Mouse (Mus musculus) regulatory T cell (primary cell): ENCODE data around the gene I830077J02Rik.
"Not testable (repeated sequence)": the region's sequence is repeated elsewhere in the genome, so short reads cannot be mapped to it uniquely, and the experiment has no call there.

Source experiments
- in situ Hi-C: fragments of 300-600 bp; cut with MboI, MseI; formaldehyde crosslinking; loops from one replicate; pipeline ENCODE4 v1.15.1; 2025; ENCODE audit warnings: high pct_unique_total_duplicates

The I830077J02Rik gene

GRCm38 (mm10) chr3:105918355-105918745 lies 14.1 kb downstream of the I830077J02Rik start:
- in situ Hi-C loops: no loop called here

DNA sequence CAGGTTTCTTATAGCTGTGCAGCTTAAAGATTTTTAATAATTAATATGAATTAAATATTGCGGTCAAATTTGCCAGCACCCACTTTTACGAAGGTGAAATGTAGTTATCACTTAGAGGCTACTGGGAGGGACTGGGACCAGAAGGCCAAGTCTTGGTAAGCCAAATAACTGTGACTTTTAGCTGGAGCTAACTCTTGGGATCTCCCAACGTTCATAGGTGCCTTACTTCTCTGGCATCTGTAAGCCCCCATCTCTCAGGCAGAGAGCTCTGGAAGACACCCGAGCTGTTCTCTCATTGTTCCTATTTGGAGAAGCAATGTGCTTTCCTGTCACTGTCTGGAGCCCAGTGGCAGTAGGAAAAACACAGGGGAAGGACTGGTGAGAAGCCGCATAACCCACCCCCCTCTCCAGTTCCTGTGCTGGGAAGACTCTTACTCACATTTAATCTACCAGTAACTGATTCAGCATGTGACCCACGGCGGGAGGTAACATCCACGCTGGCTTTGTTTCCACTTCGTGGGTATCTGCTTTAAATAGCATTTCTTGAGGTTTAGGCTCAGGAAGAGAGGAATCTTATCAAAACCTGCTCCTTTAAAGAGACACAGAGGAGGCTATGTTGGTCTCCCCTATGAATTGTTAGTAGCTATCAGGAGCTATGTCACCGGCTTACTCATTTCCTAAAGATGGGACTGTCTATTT lies 14.7 kb downstream of the I830077J02Rik start:
- in situ Hi-C loops: no loop called here

GRCm38 (mm10) chr3:105916455-105916854 lies 16.0 kb downstream of the I830077J02Rik start:
- in situ Hi-C loops: not testable (repeated sequence)

DNA sequence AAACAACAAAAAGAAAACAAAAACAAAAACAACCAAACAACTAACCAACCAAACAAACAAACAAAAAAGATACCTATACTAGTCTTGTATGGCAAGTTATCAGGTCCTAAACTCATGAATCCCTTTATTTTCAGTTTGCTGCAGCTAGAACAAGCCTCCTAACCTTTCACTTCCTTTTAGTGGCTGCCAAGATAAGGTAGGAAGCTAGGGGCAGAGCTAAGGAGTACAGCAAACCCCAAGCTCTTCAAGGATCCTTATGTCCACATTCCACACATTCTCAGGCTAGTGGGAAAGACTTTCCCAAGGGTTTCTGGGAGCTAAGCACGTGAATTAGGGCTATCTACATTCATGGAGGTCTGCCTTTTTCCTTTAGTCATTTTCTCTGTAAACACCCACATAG lies 17.2 kb downstream of the I830077J02Rik start:
- in situ Hi-C loops: no loop called here

- in situ Hi-C loops: no loop called here
Observed at GRCm38 (mm10) chr3:105913839-105914681, 18.4 kb downstream of the I830077J02Rik start.

DNA sequence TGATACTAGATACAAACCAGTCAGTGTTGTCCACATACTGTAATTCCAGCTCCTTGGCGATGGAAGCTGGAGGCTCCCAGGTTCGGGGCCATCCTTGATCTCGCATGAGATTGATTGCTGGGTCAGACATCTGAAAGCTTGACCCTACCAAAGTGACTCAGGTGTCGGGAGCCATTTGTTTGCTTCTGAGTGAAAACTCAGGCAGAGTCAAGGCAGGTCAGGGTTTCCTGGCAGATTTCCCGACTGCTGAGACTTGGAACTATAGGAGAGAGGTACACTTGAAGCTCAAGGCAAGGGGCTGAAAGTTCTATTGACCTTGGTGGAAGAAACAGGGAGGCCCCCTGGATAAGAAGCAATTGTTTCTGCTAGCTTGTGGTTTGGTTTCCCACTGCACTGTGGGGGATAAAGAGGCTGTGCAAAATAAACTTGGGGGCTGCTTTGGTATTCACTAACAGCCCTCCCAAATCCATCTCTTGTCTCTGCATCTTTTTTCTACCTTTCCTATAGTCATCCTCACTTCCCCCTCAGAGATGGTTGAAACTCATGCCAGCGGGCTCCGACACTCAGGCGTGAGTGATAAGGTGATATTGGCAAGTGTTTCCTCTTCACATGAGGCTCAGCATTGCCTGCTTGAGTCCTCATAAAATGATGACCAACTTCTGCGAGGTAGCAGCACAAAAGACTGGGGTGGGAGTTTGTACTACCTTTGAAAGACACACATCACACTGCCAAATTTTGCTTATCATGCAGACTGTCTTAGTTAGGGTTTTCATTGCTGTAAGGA lies 20.2 kb downstream of the I830077J02Rik start:
- in situ Hi-C loops: no loop called here

GRCm38 (mm10) chr3:105910519-105911190 lies 21.8 kb downstream of the I830077J02Rik start:
- in situ Hi-C loops: no loop called here

DNA sequence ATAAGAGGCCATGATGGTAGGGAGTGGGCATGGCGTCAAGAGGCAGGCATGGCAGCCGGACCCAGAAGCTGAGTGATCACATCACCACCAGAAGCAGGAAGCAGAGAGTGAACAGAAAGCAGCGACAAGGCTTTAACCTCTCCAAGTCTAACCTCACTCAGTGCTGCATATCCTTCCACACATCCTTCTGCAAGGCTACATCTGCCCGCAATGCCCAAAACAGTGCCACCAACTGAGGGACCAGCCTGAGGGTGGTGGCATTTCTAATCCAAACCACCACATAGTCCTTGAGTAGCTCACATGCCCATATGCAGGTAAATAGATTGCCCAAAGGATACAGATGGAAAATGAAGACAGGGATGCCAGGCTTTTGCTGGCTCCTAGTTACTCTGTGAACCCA lies 23.5 kb downstream of the I830077J02Rik start:
- in situ Hi-C loops: no loop called here

GRCm38 (mm10) chr3:105907956-105908655 lies 24.4 kb downstream of the I830077J02Rik start:
- in situ Hi-C loops: no loop called here

GRCm38 (mm10) chr3:105904721-105905120 lies 27.7 kb downstream of the I830077J02Rik start:
- in situ Hi-C loops: no loop called here

GRCm38 (mm10) chr3:105904213-105904612 lies 28.3 kb downstream of the I830077J02Rik start:
- in situ Hi-C loops: no loop called here

- in situ Hi-C loops: no loop called here
Observed at GRCm38 (mm10) chr3:105901468-105901867, 31.0 kb downstream of the I830077J02Rik start.

- in situ Hi-C loops: no loop called here
Observed at GRCm38 (mm10) chr3:105900716-105901115, 31.7 kb downstream of the I830077J02Rik start.

GRCm38 (mm10) chr3:105900266-105900665 lies 32.2 kb downstream of the I830077J02Rik start:
- in situ Hi-C loops: no loop called here

- in situ Hi-C loops: loop anchor here (5.0 kb wide), 3 partner anchors 82 to 212 kb away; partner anchors contain the start of gene Ddx20
Observed at GRCm38 (mm10) chr3:105899394-105900147, 32.9 kb downstream of the I830077J02Rik start.

GRCm38 (mm10) chr3:105898861-105899260 lies 33.6 kb downstream of the I830077J02Rik start:
- in situ Hi-C loops: loop anchor here (5.0 kb wide), 3 partner anchors 82 to 212 kb away; partner anchors contain the start of gene Ddx20

- in situ Hi-C loops: loop anchor here (5.0 kb wide), 3 partner anchors 81 to 211 kb away; partner anchors contain the start of gene Ddx20
Observed at GRCm38 (mm10) chr3:105898325-105898724, 34.1 kb downstream of the I830077J02Rik start.

GRCm38 (mm10) chr3:105896811-105897210 lies 35.7 kb downstream of the I830077J02Rik start:
- in situ Hi-C loops: loop anchor here (5.0 kb wide), 3 partner anchors 80 to 210 kb away; partner anchors contain the start of gene Ddx20
